Mouse (Mus musculus) bone marrow macrophage, adult 2 months (primary cell): Measurements from ENCODE around the gene Abhd14a. TPM values are rescaled to one million over a fixed set of nuclear protein-coding genes. Genes with fewer than 3 reads are reported as not detected.

ENCODE experiments used
- H3K27ac ChIP-seq: 2 replicates; pipeline ENCODE4 v1.5.1; 2012; ENCODE audit warnings: low read depth, low read length; ENCODE audit not compliant: insufficient read depth
- H3K4me1 ChIP-seq: 2 replicates; pipeline ENCODE4 v1.6.1; 2012; ENCODE audit warnings: low read length; ENCODE audit not compliant: control insufficient read depth, insufficient read depth
- H3K4me3 ChIP-seq: 2 replicates; pipeline ENCODE4 v1.5.1; 2012; ENCODE audit warnings: mild to moderate bottlenecking, low read length, moderate library complexity; ENCODE audit not compliant: insufficient read depth
- CTCF ChIP-seq: IDR thresholded peaks from 2 replicates; pipeline ENCODE4 v1.5.1; 2012; ENCODE audit warnings: low read depth, mild to moderate bottlenecking, low read length, moderate library complexity
- POLR2A ChIP-seq: IDR thresholded peaks from 2 replicates; pipeline ENCODE4 v1.6.1; 2012; ENCODE audit warnings: mild to moderate bottlenecking, low read depth, low read length, borderline replicate concordance
- polyA plus RNA-seq: library from polyadenylated mRNA; stranded (reverse); fragments of >200 nt; gene quantifications from 2 replicates; pipeline ENCODE4 v1.2.4, GENCODE M21; 2012; ENCODE audit not compliant: missing spikeins, insufficient read depth, insufficient read length

The Abhd14a gene
- polyA plus RNA-seq, 1 experiment: 8.3 TPM

DNA sequence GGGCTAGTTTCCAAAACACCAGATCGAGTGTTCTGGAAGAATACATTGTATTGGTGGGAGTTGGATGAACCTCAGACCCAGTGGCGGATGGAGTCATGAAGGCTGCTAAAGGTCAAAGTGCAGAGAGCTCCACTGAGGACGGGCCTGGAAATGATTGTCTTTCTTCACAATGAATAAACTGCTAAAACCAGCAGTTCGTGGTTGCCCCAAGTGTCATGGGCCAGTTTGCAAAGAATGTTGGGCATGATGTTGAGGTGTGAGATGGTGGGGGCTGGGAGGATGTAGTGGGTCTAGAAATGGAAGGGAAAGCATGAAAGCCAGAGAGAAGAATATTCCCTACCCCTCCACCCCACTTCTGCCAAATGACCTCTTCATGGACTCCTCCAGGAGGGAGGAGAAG lies 2.6 kb downstream of the Abhd14a start:
- no peak for TF ChIP-seq POLR2A
- no peak for TF ChIP-seq CTCF
- Histone ChIP-seq H3K27ac (no peak overlapping the region), H3K4me1 (peaks cover 7% of the 10 kb centered on the region), H3K4me3 (no peak overlapping the region)

DNA sequence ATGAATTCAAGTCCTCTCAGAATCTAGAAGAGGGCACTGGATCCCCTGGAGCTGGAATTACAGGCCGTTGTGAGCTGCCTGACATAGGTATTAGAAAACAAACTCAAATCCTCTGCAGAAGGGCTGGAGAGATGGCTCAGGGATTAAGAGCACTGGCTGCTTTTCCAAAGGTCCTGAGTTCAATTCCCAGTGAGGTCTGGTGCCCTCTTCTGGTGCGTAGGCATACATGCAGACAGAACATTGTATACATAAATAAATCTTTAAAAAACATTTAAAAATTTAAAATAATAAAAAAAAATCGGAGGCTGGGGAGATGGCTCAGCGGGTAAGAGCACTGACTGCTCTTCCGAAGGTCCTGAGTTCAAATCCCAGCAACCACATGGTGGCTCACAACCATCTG lies 4.8 kb downstream of the Abhd14a start:
- H3K27ac ChIP-seq: no peak overlapping the region
- H3K4me3 ChIP-seq: no peak overlapping the region
- TF ChIP-seq POLR2A (no peak), CTCF (no peak)
- peaks cover under 1% of the 10 kb centered on the region; the same call in 1 of the 2 replicates for H3K4me1 ChIP-seq

DNA sequence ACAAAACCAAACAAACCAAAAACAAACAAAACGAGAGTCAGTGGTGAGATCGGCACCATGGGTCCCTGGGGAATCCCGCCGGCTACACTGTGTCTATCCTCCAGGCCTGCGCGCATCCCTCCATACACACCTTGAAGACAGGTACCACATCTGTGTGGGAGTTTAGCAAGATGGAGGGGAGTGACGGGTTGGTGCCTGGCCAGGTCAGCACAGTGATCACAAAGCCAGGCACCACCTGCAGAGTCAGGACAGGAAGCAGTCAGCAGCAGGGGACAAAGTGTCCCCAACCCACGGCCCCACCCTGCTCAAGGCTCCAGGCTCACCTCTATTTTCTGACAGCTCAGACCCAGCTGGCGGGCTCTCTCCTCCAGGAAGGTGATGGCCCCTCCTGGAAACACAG lies 10.9 kb downstream of the Abhd14a start:
- peaks cover 8% of the 10 kb centered on the region for H3K4me1 ChIP-seq
- peak overlapping the region; percentile 68 for H3K4me3 ChIP-seq
- TF ChIP-seq CTCF: no peak
- no peak for TF ChIP-seq POLR2A
- no peak overlapping the region for H3K27ac ChIP-seq

DNA sequence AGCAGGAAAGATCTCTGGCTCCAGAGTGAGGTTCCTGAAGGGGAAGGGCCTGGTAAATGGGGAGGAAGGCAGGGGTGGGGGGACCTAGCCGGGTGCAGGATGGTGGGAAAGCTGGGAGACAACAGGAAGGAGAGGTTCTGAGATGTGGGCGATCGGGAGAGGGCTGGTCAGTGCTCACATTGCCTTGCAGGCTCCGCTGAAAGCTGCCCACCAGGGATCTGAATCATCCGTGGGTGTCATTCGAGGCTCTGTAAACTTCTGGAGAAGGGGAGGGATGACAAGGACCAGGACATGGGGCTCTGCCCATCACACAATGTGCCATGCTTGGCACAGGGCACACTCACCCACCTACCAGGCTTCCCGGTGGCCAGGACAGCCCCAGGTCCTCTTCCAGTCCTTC lies 14.1 kb downstream of the Abhd14a start:
- Histone ChIP-seq H3K27ac (no peak overlapping the region), H3K4me1 (peaks cover 10% of the 10 kb centered on the region), H3K4me3 (no peak overlapping the region)
- TF ChIP-seq POLR2A (no peak), CTCF (no peak)

DNA sequence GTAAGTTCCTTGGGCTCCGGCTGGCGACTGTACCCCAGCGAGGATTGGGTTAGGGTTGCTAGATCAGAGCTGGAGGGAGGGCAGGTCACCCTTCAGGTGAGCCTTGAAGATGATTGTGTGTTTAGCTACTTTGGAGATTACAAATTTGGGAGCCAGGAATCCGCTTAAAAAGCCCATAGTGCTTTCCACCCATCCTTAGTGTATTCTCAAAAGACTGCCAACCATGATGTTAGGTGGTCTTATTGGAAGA lies 17.5 kb downstream of the Abhd14a start:
- TF ChIP-seq POLR2A (no peak), CTCF (no peak)
- H3K4me3 ChIP-seq: peak overlapping the region; percentile 100
- H3K27ac ChIP-seq: peak overlapping the region; percentile 84
- H3K4me1 ChIP-seq: 0 out of 2 replicates have a peak, but pooled peaks cover 2% of the 10 kb centered on the region

DNA sequence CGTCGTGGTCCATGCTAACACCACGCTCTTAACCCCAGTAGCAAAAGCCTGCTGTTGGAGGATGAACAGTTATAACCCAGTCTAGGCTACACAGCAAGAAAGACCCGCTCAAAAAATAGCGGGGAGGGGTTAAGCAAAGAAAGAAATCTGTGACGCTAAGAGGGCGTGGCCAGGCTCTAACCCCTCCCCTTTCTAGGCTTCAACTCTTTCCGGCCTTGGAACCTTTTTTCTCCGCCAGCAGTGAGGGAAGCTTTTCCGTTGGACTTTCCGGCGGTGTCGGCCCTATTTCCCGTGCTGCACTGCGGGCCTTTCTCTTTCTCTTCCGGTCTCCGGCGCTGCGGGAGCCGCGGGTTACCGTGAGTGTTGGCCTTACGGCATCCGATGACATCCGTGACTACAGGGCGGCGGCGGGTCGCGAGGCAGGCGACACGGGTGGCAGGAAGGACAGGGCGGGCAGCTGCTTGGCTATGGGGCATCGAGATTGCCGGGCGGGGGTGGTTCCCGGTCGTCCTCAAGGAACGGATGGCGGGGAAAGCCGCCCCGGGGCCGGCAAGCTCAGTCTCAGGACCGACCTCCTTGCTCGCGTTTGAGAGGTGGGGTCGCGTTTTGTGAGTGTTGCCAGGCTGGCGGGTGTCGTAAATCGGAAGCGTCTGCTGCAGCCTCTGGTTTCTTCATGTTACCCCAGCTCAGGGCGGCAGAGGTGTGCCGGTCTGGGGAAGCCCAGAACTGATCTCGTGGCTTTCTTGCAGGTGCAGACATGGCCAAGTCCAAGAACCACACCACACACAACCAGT lies 18.1 kb downstream of the Abhd14a start, which contains the start of gene Rpl29:
TSS of gene Rpl29 (plus strand) at position 234 of the 794 bp plus-strand sequence.
- H3K27ac ChIP-seq: peak within 1 kb of the TSS; percentile 84
- TF ChIP-seq CTCF: no peak
- no peak; the same call in 1 of the 2 replicates for TF ChIP-seq POLR2A
- H3K4me3 ChIP-seq: peak within 1 kb of the TSS; percentile 100
- 0 out of 2 replicates have a peak, but pooled peaks cover 2% of the 10 kb centered on the region for H3K4me1 ChIP-seq

DNA sequence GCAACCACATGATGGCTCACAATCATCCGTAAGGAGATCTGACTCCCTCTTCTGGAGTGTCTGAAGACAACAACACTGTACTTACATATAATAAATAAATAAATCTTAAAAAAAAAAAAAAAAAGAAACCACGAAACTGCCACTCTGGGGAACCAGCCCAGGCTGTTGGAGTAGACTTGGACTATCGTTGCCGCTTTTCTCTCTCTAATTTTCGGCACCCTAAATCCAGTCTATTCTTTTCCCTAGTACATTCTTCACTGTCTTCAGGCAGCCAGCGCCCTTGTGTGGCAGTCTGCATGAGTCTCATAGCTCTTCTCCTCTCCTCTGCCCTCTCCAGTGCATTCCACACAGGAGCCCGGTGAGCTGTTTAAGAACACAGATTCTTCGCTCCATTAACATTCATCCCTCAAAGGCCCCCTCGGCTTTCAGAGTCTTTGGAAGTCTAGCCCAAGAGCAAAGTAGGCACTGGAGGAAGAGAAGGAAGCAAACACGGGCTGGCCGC lies 18.7 kb downstream of the Abhd14a start:
- Histone ChIP-seq H3K27ac (peak overlapping the region; percentile 78), H3K4me3 (peak overlapping the region; percentile 65), H3K4me1 (0 out of 2 replicates have a peak, but pooled peaks cover 2% of the 10 kb centered on the region)
- no peak for TF ChIP-seq POLR2A
- TF ChIP-seq CTCF: peak; percentile 26; the same call in 1 of the 2 replicates

DNA sequence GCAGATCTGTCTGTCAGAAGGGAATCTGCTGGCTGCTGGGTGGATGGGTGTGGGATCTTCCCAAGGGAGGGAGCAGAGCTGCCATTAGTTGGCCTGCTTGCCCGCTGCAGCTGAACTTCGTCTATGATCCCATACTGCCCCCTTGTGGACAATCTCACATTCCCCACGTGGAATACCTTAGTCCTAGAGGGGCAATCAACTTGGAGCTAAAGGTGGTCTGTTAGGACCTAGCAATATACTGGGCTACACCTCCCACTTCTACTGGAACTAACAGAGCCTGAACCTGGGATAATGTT lies 25.7 kb downstream of the Abhd14a start:
- Histone ChIP-seq H3K4me1 (peaks cover 11% of the 10 kb centered on the region), H3K4me3 (no peak overlapping the region), H3K27ac (no peak overlapping the region)
- TF ChIP-seq CTCF (peak; percentile 64), POLR2A (no peak)

DNA sequence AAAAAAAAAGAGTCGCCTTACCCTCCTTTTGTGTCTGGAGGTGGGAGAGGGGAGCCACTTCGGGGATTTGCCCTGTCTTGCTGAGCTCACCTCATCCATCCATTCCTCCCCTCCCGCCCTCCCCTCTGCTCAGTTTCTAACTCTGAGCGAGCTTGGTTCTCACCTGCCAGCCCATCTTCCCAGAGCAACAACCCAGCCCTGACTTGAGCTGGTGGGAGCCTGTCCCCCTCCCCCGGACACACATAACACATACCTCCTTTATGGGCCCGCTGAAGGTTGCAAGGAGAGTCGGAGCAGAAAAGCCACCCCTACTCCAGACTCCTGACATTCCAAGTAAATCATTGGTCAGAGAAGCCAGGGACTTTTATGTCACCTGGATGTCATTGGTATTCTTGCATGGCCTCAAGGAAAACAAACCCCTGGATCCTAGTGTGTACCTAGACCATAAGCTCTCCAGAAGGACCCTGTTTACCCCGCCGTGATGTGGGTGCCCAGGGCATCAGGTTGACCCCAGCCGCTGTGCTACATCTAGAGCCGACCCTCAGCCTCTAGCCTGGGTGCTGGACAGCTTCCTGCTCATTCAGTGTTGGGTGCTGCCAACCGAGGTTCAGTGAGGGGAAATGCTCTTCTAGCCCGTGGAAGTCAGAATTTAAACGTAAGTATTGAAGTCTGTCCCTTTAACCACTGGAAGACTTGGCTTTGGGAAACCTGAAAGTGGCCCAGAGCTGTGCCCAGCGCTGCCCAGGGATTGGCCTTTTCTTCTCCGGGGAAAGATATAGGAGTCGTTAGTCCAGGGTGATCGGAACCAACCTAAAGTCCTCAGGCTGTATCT lies 26.2 kb downstream of the Abhd14a start:
- no peak overlapping the region for H3K27ac ChIP-seq
- H3K4me1 ChIP-seq: peaks cover 11% of the 10 kb centered on the region
- TF ChIP-seq POLR2A: no peak
- no peak for TF ChIP-seq CTCF
- no peak overlapping the region for H3K4me3 ChIP-seq

DNA sequence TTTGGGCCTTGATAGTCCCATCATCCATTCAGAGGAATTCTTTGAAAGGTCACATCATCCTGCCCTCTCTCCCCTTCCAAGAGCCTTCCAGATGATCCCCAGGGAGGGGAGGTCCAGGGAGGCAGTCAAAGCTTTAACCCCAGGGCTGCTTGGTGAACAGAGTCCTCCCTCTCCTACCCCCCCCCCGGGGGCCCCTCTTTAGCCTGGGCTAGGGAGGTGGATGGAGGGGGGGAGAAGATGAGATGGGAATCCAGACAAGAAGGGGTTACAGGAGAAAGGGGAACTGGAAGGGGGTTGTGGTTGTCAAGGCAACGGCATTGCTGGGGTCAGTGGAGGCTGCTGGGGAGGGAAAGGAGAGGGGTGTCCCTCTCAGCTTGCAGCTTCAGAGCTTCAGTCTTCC lies 26.9 kb downstream of the Abhd14a start:
- TF ChIP-seq CTCF (no peak), POLR2A (no peak)
- H3K4me1 ChIP-seq: peaks cover 11% of the 10 kb centered on the region
- no peak overlapping the region for H3K4me3 ChIP-seq
- no peak overlapping the region for H3K27ac ChIP-seq
